Mouse (Mus musculus) CD4-positive, CD25-positive, alpha-beta regulatory T cell, adult 2 months (primary cell): ENCODE results near the gene Astl.

Experiments used
- DNase-seq: peaks from one replicate; pipeline ENCODE4 v3.0.0-alpha.2; 2012; ENCODE audit warnings: low read depth, low spot score

The Astl gene

GRCm38 (mm10) chr2:127323667-127324066, 14.8 kb upstream of the Astl start:
- DNase-seq, result no peak

GRCm38 (mm10) chr2:127324456-127324855, 14.0 kb upstream of the Astl start:
- DNase-seq, result peak; percentile 65

GRCm38 (mm10) chr2:127328090-127328851, 10.2 kb upstream of the Astl start:
- DNase-seq, result peak; percentile 52

- DNase-seq, result peak; percentile 81
Measured at GRCm38 (mm10) chr2:127332807-127333570, 5.5 kb upstream of the Astl start.

GRCm38 (mm10) chr2:127333945-127334603, 4.4 kb upstream of the Astl start:
- DNase-seq, result peak; percentile 82

- peak; percentile 81 for DNase-seq
Measured at GRCm38 (mm10) chr2:127335078-127335541, 3.3 kb upstream of the Astl start.

DNA sequence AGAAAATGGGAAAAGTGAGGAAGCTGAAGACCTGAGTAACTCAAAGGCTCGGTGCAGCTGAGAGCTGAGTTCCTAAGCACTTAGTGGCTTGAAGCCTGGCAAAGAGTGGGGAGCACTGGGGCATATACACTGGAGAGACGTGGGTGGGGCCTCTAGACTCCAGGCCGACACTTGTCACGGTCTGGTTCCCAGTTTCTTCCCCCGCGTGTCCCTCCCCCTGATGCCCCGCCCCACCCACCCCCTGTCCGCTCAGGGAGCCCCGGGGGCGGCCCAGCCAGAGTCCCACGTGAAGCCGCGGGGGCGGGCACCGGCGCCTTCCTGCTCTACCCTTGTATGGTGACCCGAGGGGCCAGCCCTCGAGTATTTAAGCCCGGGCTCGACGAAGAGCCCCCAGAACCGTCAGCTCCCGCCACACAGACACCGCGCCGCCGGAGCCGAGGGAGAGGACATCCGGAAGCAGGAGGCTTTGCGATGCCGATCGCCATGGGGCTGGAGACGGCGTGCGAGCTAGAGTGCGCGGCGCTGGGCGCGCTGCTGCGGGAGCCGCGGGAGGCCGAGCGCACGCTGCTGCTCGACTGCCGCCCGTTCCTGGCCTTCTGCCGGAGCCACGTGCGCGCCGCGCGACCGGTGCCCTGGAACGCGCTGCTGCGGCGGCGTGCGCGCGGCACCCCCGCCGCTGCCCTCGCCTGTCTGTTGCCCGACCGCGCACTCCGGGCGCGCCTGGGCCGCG, 2.5 kb upstream of the Astl start, which contains the start of gene Dusp2:
Gene Dusp2 (plus strand): TSS at position 393 of the 730 bp plus-strand sequence.
- peak; percentile 96 for DNase-seq

- no peak for DNase-seq
Measured at GRCm38 (mm10) chr2:127336497-127336832, 2.0 kb upstream of the Astl start.

DNA sequence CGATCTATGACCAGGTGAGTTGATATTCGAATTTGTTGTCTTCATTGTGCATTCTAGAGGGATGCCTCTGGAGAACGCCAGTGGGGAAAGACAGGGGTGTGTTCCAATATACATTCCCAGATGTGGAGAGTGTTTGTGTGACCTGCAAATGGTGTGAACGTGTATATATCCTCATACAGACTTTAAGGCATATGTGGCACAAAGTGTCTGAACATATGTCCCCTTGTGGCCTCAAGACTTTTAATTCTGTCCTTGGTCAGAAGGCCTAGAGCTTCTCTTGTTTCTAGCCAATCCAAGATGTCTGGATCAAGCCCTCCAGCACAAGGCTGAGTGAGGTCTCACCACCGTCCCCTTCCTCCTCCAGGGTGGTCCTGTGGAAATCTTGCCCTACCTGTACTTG, 1.6 kb upstream of the Astl start:
- DNase-seq, result peak; percentile 41

DNA sequence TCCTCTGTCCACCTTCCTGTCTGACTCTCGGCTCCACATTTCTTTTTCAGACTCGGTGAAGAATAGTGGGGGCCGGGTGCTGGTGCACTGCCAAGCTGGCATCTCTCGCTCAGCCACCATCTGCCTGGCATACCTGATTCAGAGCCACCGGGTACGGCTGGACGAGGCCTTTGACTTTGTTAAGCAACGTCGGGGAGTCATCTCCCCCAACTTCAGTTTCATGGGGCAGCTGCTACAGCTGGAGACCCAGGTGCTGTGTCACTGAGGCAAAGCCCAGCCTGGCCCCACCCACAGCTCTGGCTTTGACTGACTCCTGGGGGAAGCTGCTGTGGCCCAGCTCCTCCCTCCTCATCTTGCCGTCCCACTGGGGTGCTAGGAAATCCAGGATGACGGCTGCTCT, 908 bp upstream of the Astl start:
- DNase-seq, result peak; percentile 67

- DNase-seq, result peak; percentile 66
Measured at GRCm38 (mm10) chr2:127338012-127338411, 427 bp upstream of the Astl start.

GRCm38 (mm10) chr2:127338833-127339232, 394 bp downstream of the Astl start:
- DNase-seq, result peak; percentile 87

- DNase-seq, result peak; percentile 49
Measured at GRCm38 (mm10) chr2:127339262-127339661, 823 bp downstream of the Astl start.

DNA sequence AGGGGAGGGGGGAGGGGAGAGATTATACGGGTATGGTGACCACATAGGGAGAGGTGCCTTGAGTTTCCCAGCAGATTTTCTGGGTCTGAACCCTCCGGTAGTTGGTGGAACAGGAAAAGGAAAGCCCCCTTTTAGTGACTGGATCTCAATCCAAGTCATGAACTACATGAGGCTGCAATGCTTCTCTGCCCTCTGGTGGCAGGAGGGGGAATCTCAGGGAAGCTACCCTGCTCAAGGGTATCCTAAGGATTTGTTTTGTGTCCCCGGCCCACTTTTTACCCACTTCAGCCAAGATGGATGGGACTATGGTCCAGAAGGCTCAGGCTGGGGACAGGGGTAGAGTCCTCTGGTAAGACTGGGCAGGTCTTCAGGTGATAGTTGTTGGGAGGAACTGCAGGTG, 2.7 kb downstream of the Astl start:
- DNase-seq, result peak; percentile 86

DNA sequence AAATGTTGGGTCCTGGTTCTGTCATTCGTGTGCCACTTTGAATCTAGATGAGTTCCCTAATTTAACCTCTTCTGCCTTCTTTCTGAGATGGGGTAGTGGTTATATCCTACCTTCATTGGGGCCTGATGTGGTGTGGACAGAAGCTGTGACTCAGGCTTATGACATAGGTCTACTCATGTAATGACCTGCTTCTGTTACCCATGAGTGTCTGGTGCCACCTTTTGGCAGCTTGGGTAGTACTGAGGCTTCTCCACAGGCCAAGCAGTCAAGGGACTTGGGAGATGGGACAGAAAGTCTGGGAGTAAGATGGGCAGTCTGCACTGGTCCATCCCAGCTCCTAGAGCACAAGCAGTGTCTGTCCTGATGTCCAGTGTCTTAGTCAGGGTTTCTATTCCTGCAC, 7.9 kb downstream of the Astl start:
- DNase-seq, result peak; percentile 67

DNA sequence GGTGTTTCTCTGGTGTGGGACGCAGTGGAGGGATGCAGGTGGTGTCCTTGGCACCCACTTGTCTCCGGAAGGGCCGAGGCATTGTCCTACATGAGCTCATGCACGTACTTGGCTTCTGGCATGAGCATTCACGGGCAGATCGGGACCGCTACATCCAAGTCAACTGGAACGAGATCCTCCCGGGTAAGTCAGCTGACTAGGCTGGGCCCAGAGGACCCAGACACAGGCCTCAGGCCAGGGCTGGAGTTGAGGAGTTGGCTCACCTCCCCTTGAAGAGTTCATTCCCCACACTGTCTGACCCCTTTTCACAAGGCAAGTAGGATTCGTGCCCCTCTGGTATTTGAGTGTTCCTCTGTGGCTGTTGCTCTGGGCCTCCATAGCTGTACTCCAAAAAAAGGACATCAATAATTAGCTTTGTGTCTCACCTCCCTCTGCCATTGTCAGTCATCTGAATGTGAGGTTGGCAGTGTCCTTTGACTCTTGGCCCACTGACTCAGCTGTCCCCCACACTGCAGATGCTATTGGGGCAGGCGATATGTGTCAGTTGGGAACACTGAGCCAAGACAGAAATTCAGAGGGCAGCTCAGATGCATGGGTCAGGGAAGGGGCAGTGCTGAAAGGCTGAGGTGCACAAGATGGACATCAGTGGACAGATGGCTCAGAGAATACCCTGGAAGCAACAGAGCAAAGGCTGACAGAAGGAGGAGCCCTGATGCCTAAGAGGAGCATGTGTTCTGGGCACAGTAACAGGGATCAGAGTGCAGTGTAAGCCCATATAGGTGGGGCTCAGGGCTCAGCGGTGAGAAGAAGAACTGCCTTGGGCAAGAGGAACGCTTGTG, 8.9 kb downstream of the Astl start:
- no peak for DNase-seq

GRCm38 (mm10) chr2:127353881-127354280, 15.4 kb downstream of the Astl start:
- no peak for DNase-seq

DNA sequence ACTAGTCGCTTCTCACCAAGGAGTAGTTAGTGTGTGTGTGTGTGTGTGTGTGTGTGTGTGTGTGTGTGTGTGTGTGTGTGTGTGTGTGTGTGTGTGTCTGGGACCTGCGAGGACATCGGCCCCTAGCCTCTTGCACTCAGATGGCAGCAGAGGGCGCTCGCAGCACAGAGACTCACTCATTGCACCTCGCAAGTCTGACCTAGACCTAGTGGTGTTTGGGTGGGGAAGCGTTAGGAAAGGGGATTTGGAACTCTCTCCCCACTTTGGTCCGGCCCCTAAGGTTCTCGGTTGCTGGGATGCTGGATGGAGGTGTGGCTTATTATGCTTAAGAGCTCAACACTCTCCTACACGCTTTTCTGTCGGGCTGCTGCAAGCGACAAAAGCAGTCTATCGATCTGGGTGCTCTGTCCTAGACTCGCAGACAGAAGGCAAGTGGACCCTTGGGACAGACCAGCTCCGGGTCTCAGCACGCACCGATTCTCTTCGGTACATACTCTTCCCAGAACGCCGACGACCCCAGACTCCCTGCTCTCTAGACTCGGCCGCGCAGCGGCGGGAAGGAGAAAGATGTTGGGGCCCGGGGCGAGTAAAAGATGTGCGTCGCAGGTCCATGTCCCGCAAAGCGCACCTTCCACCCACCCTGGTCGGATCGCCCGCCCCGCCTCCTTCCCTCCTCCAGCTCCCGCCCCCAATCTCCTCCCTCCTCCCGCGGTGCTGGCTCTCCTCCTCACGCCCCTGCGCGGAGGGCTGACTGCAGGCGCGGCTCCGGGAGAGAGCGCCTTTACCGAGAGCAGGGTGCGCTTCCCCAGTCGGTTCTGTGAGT, 24.2 kb downstream of the Astl start, which contains the start of gene Adra2b:
Gene Adra2b (plus strand): TSS at position 750 of the 823 bp plus-strand sequence.
- peak; percentile 87 for DNase-seq

GRCm38 (mm10) chr2:127363282-127363652, 24.8 kb downstream of the Astl start:
- DNase-seq, result no peak

DNA sequence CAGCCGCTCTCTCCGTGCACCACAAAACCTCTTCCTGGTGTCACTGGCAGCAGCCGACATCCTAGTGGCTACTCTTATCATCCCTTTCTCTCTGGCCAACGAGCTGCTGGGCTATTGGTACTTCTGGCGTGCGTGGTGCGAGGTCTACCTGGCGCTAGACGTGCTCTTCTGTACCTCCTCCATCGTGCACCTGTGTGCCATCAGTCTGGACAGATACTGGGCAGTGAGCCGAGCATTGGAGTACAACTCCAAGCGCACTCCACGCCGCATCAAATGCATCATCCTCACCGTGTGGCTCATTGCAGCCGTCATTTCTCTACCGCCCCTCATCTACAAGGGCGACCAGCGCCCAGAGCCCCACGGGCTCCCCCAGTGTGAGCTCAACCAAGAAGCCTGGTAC, 25.3 kb downstream of the Astl start:
- DNase-seq, result no peak
